Mouse (Mus musculus) left cerebral cortex, adult 8-10 months (tissue): ENCODE data around the gene Gm2007. TPM values are rescaled to one million over a fixed set of nuclear protein-coding genes. Genes with fewer than 3 reads are reported as not detected.
"Not testable (repeated sequence)": the region's sequence is repeated elsewhere in the genome, so short reads cannot be mapped to it uniquely, and the experiment has no call there.

Source experiments
- DNase-seq, 2 experiments: peaks; one replicate each; pipeline ENCODE4 v3.0.0; 2022; ENCODE audit warnings: low spot score in 2 of 2
- total RNA-seq, 4 experiments: library from RNA; stranded (reverse); gene quantifications; 2 replicates each; pipeline ENCODE4 v1.2.4; 2022

The Gm2007 gene
- not detected for total RNA-seq

- not testable (repeated sequence) for DNase-seq
These were observed at the start of gene Gm2007 for GRCm38 (mm10) chr2:175741237-175741636. Gene Gm2007 (plus strand): TSS chr2:175741537.

GRCm38 (mm10) chr2:175703546-175703945 is 37.8 kb upstream of the Gm2007 start, which contains the start of gene Zfp969:
Gene Zfp969 (minus strand): TSS chr2:175703646.
- DNase-seq = not testable (repeated sequence)

GRCm38 (mm10) chr2:175800993-175801392 is 59.7 kb downstream of the Gm2007 start, which contains the start of gene Gm14288:
Gene Gm14288 (minus strand): TSS chr2:175801093.
- DNase-seq = not testable (repeated sequence)

Other genes starting within 250 kb of the Gm2007 start
- gene Gm11007, start 97.6 kb upstream of the Gm2007 start, total RNA-seq = not detected
- not detected for gene Zfp969, start 37.9 kb upstream of the Gm2007 start, total RNA-seq
- 10 to 100 TPM; 11.5 to 16.7 (median 14.2) TPM for gene Gm14288, start 59.6 kb downstream of the Gm2007 start, total RNA-seq
- gene Gm6710, start 127.7 kb downstream of the Gm2007 start, total RNA-seq = 10 to 100 TPM; 42.0 to 58.3 (median 48.3) TPM
- 1 to 10 TPM; 5.3 to 7.5 (median 6.6) TPM for gene Zfp966, start 189.6 kb downstream of the Gm2007 start, total RNA-seq
- 10 to 100 TPM; 41.4 to 58.9 (median 53.9) TPM for gene Gm2026, start 223.8 kb downstream of the Gm2007 start, total RNA-seq